Mouse (Mus musculus) liver, embryonic 14.5 days (tissue): ENCODE measurements at regions not wholly inside any gene's neighbourhood (a gene's known extent, or its start where the extent isn't known, plus 50 kb on each side); places are given as distances from the start of the nearest gene placed in this dataset.

Experiments
- CTCF ChIP-seq: IDR thresholded peaks from 2 replicates; pipeline ENCODE4 v1.5.1; 2016; ENCODE audit warnings: antibody characterized with exemption, low read depth, control low read depth
- EP300 ChIP-seq: IDR thresholded peaks from 2 replicates; pipeline ENCODE4 v1.6.1; 2016; ENCODE audit warnings: antibody characterized with exemption, low read depth

GRCm38 (mm10) chr4:84015139-84015538, 489.8 kb downstream of the Ccdc171 start:
- no peak for TF ChIP-seq CTCF
- TF ChIP-seq EP300: no peak
